Mouse (Mus musculus): ENCODE data around the gene Rbm25. TPM values are rescaled to one million over a fixed set of nuclear protein-coding genes. Genes with fewer than 3 reads are reported as not detected.
A peak's percentile ranks its signal among the peaks of the same experiment; 100 is the strongest.

Gene Rbm25
- polyA plus RNA-seq, 1 experiment, result 21.2 TPM

GRCm38 (mm10) chr12:83694011-83694410, 63.0 kb downstream of the Rbm25 start:
- Histone ChIP-seq H3K36me3 (ENCODE audit: control insufficient read depth, insufficient read depth, low read length) (no peaks in the 10 kb centered on the region), H3K27me3 (replicated peaks; ENCODE audit: control insufficient read depth, insufficient read depth, low read length) (no peaks in the 10 kb centered on the region), H3K4me1 (ENCODE audit: control insufficient read depth, insufficient read depth, low read length) (peaks cover 4% of the 10 kb centered on the region; the same call in 1 of the 2 replicates), H3K4me3 (ENCODE audit: insufficient read depth, low read depth, low read length) (no peak overlapping the region), H3K27ac (ENCODE audit: insufficient read depth, low read depth, low read length) (no peak overlapping the region)
- DNase-seq, result no peak
- TF ChIP-seq POLR2A (IDR thresholded peaks at IDR 0.05; ENCODE audit: low read depth, low read length) (no peak), CTCF (conservative IDR thresholded peaks at IDR 0.05; ENCODE audit: insufficient read depth, insufficient read length, low read depth, low read length) (no peak)
- WGBS, result 87% methylated on average over 5 of the region's 5 CpGs

- no peaks in the 10 kb centered on the region for H3K27me3 ChIP-seq (replicated peaks; ENCODE audit: control insufficient read depth, insufficient read depth, low read length)
- no peak overlapping the region for H3K4me3 ChIP-seq (ENCODE audit: insufficient read depth, low read depth, low read length)
- WGBS, result 92% methylated on average over 3 of the region's 3 CpGs
- TF ChIP-seq POLR2A (IDR thresholded peaks at IDR 0.05; ENCODE audit: low read depth, low read length) (no peak), CTCF (conservative IDR thresholded peaks at IDR 0.05; ENCODE audit: insufficient read depth, insufficient read length, low read depth, low read length) (no peak)
- H3K36me3 ChIP-seq (ENCODE audit: control insufficient read depth, insufficient read depth, low read length), result no peaks in the 10 kb centered on the region; the same call in 1 of the 2 replicates
- H3K27ac ChIP-seq (ENCODE audit: insufficient read depth, low read depth, low read length), result no peak overlapping the region
- H3K4me1 ChIP-seq (ENCODE audit: control insufficient read depth, insufficient read depth, low read length), result no peaks in the 10 kb centered on the region
- DNase-seq, result no peak
These were observed 63.6 kb downstream of the Rbm25 start for GRCm38 (mm10) chr12:83694669-83695068.

DNA sequence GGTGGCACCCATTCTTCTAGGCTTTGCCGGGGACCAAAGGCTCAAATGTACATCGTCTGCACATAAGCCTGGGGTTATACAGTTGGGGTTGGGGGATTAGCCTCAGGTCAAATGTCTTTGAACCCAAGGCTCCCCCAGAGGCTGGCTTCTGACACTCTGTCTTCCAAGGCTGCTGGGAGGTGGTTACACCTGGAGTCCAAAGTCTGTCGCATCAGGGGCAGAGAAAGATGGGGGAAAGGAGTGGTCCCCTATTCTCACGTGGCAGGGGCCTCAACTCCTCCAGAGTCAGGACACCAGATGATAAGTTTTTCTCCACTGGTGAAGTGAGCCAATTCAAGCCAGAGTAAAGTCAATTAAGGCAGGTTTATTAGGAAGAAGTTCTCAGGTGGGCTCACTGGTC, 67.6 kb downstream of the Rbm25 start:
- 80% methylated on average over 4 of the region's 4 CpGs for WGBS
- Histone ChIP-seq H3K4me3 (ENCODE audit: insufficient read depth, low read depth, low read length) (no peak overlapping the region), H3K36me3 (ENCODE audit: control insufficient read depth, insufficient read depth, low read length) (no peaks in the 10 kb centered on the region; the same call in 1 of the 2 replicates), H3K27me3 (replicated peaks; ENCODE audit: control insufficient read depth, insufficient read depth, low read length) (no peaks in the 10 kb centered on the region), H3K27ac (ENCODE audit: insufficient read depth, low read depth, low read length) (no peak overlapping the region), H3K4me1 (ENCODE audit: control insufficient read depth, insufficient read depth, low read length) (no peaks in the 10 kb centered on the region)
- TF ChIP-seq POLR2A (IDR thresholded peaks at IDR 0.05; ENCODE audit: low read depth, low read length), result no peak
- TF ChIP-seq CTCF (conservative IDR thresholded peaks at IDR 0.05; ENCODE audit: insufficient read depth, insufficient read length, low read depth, low read length), result no peak
- DNase-seq, result no peak

GRCm38 (mm10) chr12:83701608-83702007, 70.6 kb downstream of the Rbm25 start:
- Histone ChIP-seq H3K27me3 (replicated peaks; ENCODE audit: control insufficient read depth, insufficient read depth, low read length) (no peaks in the 10 kb centered on the region), H3K27ac (ENCODE audit: insufficient read depth, low read depth, low read length) (no peak overlapping the region), H3K36me3 (ENCODE audit: control insufficient read depth, insufficient read depth, low read length) (no peaks in the 10 kb centered on the region; the same call in 1 of the 2 replicates), H3K4me1 (ENCODE audit: control insufficient read depth, insufficient read depth, low read length) (peaks cover 7% of the 10 kb centered on the region; the same call in 1 of the 2 replicates), H3K4me3 (ENCODE audit: insufficient read depth, low read depth, low read length) (no peak overlapping the region)
- 87% methylated on average over 7 of the region's 7 CpGs for WGBS
- no peak for DNase-seq
- TF ChIP-seq CTCF (conservative IDR thresholded peaks at IDR 0.05; ENCODE audit: insufficient read depth, insufficient read length, low read depth, low read length), result no peak
- TF ChIP-seq POLR2A (IDR thresholded peaks at IDR 0.05; ENCODE audit: low read depth, low read length), result no peak

- Histone ChIP-seq H3K27me3 (replicated peaks; ENCODE audit: control insufficient read depth, insufficient read depth, low read length) (no peaks in the 10 kb centered on the region), H3K4me3 (ENCODE audit: insufficient read depth, low read depth, low read length) (no peak overlapping the region), H3K27ac (ENCODE audit: insufficient read depth, low read depth, low read length) (no peak overlapping the region), H3K36me3 (ENCODE audit: control insufficient read depth, insufficient read depth, low read length) (no peaks in the 10 kb centered on the region; the same call in 1 of the 2 replicates), H3K4me1 (ENCODE audit: control insufficient read depth, insufficient read depth, low read length) (peaks cover 9% of the 10 kb centered on the region; the same call in 1 of the 2 replicates)
- TF ChIP-seq POLR2A (IDR thresholded peaks at IDR 0.05; ENCODE audit: low read depth, low read length) (no peak), CTCF (conservative IDR thresholded peaks at IDR 0.05; ENCODE audit: insufficient read depth, insufficient read length, low read depth, low read length) (no peak)
- DNase-seq, result no peak
- 84% methylated on average over 4 of the region's 4 CpGs for WGBS
These were observed 71.8 kb downstream of the Rbm25 start for GRCm38 (mm10) chr12:83702796-83703195.

- WGBS, result 54% methylated on average over 4 of the region's 4 CpGs
These were observed 75.9 kb downstream of the Rbm25 start for GRCm38 (mm10) chr12:83706951-83707350.

GRCm38 (mm10) chr12:83708160-83709092, 77.4 kb downstream of the Rbm25 start:
- DNase-seq, result peak; percentile 63
- Histone ChIP-seq H3K36me3 (ENCODE audit: control insufficient read depth, insufficient read depth, low read length) (no peaks in the 10 kb centered on the region), H3K27me3 (replicated peaks; ENCODE audit: control insufficient read depth, insufficient read depth, low read length) (no peaks in the 10 kb centered on the region), H3K4me3 (ENCODE audit: insufficient read depth, low read depth, low read length) (no peak overlapping the region), H3K4me1 (ENCODE audit: control insufficient read depth, insufficient read depth, low read length) (peaks cover 9% of the 10 kb centered on the region; the same call in 1 of the 2 replicates), H3K27ac (ENCODE audit: insufficient read depth, low read depth, low read length) (no peak overlapping the region)
- 61% methylated on average over 7 of the region's 7 CpGs for WGBS
- TF ChIP-seq CTCF (conservative IDR thresholded peaks at IDR 0.05; ENCODE audit: insufficient read depth, insufficient read length, low read depth, low read length), result no peak
- TF ChIP-seq POLR2A (IDR thresholded peaks at IDR 0.05; ENCODE audit: low read depth, low read length), result no peak

More at GRCm38 (mm10) chr12:83706951-83707350, 75.9 kb downstream of the Rbm25 start:
- H3K4me3 ChIP-seq (ENCODE audit: insufficient read depth, low read depth, low read length), result no peak overlapping the region
- H3K27ac ChIP-seq (ENCODE audit: insufficient read depth, low read depth, low read length), result peak overlapping the region; percentile 27; the same call in 1 of the 2 replicates
- H3K4me1 ChIP-seq (ENCODE audit: control insufficient read depth, insufficient read depth, low read length), result peaks cover 9% of the 10 kb centered on the region; the same call in 1 of the 2 replicates
- peak; percentile 63 for DNase-seq
- no peaks in the 10 kb centered on the region for H3K27me3 ChIP-seq (replicated peaks; ENCODE audit: control insufficient read depth, insufficient read depth, low read length)
- TF ChIP-seq CTCF (conservative IDR thresholded peaks at IDR 0.05; ENCODE audit: insufficient read depth, insufficient read length, low read depth, low read length) (no peak), POLR2A (IDR thresholded peaks at IDR 0.05; ENCODE audit: low read depth, low read length) (no peak)
- no peaks in the 10 kb centered on the region for H3K36me3 ChIP-seq (ENCODE audit: control insufficient read depth, insufficient read depth, low read length)

All from kidney, adult 2 months (tissue).